Mouse (Mus musculus) kidney, postnatal 25 days (tissue): Measurements from ENCODE around the gene Mif.
"Not testable (repeated sequence)": the region's sequence is repeated elsewhere in the genome, so short reads cannot be mapped to it uniquely, and the experiment has no call there.

Experiments
- DNase-seq, 2 experiments: peaks; one replicate each; pipeline ENCODE4 v3.0.0; 2021; ENCODE audit warnings: mixed read lengths in 2 of 2

The Mif gene

DNA sequence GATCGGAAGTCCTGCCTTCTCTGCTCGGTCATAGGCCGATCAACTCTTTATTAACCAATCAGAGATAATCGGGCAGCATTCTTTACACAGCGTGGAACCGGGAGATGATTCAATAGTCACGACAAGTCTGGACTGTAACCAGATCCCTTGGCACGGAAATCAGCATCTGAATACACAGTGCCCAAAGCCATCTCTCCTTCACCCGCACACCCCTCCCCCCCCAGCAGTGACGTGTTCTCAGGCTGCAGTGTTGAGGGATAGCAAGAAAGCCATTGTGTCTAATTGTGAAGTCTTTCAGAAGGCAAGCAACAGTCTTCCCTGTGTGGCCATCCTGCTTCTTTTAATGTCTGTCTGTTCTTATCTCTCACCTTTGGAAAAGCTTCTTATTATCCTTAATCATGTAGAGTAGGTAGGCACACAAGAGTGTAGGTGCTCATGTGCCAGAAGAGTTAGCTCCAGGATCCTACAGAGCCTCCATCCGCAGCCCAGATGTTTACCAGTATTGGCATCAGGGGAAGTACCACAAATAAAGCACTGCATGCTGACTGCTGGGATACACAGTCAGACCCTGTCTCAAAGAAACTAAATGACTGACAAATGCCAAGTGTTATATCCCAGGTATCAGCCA lies 13.0 kb upstream of the Mif start:
- peak; percentile 69 to 78 for DNase-seq

DNA sequence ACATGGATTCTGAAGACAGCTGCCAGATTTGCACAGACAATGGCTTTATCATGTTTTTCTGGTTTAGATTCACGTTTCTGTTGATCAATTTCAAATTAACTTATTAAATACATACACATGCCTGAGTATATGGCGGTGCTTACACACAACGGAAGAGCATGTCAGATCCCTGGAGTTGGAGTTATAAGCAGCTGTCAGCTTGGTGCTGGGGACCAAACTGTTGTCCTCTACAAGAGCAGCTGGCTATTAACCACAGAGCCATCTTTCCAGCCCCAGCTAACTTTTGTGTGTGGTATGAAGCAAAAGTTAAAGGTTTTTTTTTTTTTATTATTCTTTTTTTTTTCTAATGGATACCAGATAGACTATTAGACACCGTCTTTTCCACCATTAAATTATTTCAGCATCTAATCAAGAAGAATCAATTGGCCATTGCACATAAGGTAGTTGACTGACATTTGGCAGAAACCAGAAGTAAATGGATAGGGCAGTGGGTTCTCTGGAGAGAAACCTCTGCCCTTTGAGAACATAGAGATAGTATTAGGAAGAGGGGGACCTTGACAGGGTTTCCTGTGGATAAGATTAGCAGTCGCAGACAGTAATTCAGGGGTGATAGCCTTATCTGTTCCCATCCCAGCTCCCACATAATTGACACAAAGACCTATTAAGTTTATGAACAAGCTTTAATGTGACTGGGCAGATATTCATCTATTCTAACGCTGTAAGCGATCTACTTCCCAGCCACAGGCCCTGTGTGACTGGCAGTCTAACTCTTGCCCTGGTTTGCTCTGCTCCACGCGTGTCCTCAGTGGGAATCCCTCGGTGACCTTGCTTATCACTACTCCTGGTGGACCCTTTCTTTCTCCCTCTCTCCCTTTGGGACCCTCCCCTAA lies 12.2 kb upstream of the Mif start:
- no peak for DNase-seq

DNA sequence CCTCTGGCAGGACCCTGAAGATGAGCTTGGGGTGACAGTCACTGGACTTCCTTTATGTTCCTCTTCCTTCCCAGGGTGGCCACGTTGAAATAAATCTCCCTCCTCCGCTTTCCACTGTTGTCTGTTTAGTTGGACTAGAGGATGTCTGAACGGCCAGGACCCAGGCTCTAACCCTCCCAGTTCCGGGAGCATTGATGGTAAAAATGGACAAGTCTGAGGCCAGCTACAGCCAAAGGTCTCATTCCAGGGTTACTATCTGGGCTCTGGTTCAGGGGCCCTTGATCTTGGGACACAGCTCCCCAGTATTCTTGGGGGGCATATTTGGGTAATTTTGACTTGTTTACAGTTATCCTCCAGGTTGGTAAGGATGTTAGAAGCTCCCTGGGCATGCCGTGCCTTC lies 1.5 kb upstream of the Mif start:
- no peak for DNase-seq

DNA sequence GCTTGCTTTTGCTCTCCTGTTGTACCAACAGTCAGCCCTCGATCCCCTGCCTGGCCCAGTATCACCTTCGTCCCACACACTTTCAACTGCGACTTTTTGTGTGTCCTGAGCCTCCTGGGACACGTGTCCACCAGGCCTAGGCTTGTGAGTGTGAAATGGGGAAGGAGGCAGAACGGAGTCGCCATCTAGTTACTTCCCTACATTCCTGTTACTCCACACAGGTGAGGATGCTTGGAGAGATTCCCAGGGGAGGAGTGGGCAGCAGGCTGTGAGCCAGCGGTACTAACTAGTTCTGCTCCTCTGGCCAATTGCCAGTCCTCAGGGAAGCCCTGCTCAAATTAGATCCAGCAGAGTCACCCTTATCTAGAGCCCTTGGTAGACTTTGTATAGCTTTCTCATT lies 706 bp upstream of the Mif start:
- DNase-seq: peak in 1 of 2 experiments; percentile 62

DNA sequence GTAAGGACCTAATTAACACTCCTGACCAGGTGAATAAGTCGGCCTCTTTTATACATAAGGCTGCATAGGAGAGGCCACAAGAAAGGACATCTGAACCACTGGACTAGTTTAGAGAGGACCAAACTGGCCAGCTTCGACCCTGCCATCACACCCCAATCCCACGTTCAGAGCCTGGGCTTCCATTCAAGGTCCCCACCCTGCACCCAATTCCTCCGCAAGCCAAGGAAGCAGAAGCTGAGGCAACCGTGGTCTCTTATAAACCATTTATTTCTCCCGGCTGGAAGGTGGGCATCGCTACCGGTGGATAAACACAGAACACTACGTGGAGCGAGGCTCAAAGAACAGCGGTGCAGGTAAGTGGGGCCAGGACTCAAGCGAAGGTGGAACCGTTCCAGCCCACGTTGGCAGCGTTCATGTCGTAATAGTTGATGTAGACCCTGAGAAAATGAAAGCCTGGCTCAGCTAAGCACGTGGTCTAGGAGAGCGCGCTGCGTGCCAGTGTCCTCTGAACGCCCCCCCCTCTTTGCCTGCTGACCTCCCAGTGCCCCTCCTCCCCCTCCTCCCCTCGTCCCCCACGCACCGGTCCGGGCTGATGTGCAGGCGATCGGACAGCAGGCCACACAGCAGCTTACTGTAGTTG lies 813 bp downstream of the Mif start:
- peak in 1 of 2 experiments; percentile 69 for DNase-seq

DNA sequence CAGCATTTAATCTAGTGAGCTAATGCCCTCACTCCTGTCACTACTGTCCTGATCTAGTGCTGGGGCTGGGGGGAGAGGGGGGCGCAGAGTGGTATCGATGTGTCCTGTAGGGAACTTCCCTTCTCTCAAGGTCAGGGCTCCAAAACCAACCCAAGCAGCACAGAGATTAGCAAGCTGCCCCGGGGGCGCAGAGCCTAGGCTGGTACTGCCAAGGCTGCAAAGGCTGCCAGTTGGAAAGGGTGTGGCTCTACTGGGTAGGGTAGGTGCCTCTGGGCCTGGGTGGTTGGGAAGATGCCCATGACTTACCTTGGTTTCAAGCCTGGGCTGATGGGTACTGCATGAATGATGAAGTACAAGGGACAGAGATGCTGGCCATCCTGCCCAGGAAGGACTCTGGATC lies 2.4 kb downstream of the Mif start:
- peak; percentile 48 to 75 for DNase-seq

DNA sequence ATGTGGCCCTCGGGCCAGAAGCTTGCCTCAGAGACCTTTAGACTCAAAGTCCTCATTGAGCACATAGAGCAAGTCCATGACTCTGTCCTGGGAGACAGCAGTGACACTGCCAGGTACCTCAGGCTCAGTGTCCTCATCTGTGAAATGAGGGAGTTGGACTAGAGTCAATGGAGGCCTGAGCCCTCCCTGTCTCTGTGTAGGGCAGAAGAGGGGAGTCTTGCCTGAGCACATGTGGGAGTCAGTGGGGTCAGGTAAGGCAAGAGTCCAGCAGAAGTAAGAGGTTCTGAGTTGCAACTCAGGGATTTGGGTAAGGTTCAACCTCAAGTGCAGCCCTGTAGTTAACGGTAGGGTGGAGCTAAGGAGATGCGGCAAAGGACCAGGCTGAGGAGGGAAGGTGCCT lies 3.1 kb downstream of the Mif start:
- peak in 1 of 2 experiments; percentile 13 for DNase-seq

DNA sequence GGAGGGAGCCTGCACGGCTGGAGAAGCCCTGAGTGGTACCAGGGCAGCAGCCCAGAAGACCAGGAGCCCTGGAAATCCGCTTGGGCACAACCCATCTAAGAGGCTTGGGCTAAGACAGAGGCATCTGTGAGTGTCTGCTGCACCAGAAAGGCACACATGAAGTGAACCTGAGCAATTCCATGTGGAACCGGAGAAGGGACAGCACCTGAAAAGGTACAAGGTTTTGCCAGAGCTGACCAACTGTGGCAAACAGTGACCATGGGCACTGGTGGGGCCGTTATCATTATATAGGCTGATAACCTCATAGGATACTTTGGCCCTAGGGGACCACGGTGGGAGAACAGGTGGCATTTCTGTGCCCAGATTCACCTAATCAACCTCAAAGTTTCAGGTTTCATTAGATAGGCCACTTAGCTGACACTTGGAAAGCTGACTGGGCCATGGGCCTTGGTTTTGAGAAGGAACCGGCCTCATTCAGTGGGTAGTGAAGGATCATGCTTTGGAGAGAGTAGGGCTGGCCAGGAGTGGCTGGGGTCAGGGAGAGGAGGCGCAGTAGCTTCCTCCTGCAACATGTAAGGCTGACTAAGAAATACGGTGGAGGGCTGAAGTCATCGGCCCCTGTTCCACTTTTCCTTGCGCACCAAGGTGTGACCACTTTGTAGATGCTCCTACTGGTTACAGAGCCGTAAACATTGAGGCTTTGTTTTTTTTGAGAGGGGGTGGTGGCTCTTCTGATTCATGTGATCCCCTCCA lies 3.7 kb downstream of the Mif start:
- no peak for DNase-seq

DNA sequence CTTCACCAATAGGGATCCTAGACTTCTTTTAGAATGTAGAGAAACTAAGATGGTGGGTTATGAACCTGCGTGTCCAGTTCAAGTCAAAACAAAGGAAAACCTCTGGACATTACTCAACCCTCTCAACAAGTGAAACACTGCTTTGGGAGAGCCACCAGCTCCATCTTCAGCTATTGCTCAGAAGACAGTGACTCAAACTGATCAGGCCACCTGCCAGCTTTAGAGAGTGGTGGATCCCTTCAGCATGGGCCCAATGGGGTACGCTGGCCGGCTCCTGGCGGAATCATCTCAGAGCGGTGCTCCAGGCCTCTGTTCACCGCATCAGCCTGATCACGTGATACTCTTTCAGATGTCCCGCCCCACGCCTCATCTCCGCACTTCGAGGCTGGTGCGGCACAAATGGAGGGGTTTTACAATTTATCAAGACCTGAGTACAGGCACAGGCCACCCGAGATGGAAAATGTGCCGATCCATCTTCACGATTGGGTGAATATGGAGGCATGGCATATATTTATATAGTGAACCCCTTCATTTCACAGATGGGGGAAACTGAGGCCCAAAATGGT lies 4.5 kb downstream of the Mif start:
- DNase-seq: no peak

DNA sequence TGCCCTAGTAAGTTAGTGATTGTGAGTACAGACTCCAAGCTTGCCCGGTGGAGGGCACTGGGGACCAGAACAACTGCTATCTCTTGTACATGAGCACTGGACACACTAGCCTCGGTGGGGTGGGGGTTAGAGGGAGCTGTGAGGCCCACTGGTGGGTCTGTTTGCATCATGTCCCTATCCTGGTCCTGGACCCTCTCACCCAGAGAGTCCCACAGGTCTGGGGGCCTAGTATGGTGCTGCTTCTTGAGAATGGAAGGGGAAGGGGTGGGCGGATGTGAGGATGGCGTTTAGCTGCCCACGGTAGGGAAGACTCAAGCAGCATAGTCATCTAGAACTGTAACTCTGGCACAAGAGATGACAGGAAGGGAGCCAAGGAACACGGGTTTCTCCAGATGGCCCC lies 5.2 kb downstream of the Mif start:
- no peak for DNase-seq

DNA sequence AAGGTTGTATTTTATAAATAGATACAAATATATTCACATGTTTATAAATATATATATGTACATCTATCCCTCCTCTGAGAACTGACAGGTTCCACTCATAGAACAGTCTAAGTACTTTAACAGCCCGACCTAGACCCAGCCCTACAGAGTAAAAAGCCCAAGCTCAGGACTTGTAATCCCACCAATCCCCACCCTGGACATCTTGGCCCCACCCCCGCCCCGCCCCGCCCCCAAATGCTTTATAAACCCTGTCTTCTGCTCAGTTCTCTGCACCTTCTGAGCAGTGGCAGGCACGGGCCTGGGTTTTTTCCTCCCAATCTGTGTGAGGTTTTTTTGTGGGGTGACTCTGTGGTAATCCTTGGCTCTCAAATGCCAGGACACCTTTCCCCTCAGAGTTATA lies 5.9 kb downstream of the Mif start:
- DNase-seq: no peak

DNA sequence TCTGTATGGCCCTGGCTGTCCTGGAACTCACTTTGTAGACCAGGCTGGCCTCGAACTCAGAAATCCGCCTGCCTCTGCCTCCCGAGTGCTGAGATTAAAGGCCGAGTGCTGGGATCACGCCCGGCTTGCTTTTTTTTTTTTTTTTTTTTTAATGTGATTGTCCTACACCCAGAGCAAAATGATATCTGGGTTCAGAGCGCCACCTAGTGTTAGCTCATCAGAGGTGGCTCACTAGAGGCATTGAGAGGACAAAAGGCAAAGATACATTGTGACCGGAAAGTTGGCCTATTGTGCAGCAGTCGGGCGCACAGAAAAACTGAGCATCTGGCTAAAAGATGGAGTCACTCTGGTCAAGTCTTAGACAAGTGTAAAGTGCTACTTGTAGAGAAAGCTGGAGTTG lies 6.6 kb downstream of the Mif start:
- DNase-seq: peak; percentile 88 to 94

DNA sequence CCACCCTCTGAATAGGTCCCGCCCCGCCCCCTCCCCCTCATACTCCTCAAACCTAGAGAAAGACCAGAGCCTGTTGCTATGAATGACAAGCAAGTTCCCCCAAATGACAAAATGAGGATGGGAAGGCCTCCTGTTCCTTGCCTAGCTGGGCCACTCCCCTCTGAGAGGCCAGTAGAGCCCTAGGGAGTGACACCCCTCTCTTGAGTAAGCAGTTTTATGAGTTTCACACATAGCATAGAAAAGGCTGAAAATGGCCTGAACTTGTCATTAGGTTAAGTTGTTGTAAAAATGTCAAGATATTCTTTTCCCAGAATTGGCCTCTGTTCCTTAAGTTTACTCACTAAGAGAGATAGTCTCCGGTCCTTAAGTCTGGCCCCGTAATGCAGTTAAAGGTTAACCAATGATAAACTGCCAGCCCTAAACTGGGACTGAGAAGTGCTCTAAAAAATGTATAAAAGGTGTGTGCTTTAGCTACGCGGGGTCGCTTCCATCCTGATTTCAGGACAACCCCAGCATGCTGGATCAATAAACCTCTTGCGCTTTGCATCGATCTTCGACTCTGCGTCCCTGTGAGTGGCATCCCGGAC lies 7.4 kb downstream of the Mif start:
- no peak for DNase-seq

DNA sequence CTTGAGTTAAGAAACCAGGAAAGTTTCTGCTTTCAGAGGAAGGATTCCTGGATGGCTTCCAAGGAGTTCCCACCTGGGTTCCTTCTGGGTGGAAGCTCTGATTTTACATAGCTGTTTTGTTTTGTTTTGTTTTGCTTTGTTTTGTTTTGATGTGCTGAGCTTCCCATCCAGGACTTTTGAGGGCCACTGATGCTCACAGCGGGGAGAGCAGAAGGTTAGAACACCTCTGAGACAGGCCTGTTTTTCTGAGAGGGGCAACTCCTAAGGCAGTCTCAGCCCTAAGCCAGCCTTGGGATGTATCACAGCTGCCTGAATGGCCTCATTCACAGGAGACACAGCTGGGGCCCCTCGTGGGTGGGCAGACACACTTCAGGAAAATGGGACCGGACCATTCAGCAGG lies 8.4 kb downstream of the Mif start:
- DNase-seq: no peak

DNA sequence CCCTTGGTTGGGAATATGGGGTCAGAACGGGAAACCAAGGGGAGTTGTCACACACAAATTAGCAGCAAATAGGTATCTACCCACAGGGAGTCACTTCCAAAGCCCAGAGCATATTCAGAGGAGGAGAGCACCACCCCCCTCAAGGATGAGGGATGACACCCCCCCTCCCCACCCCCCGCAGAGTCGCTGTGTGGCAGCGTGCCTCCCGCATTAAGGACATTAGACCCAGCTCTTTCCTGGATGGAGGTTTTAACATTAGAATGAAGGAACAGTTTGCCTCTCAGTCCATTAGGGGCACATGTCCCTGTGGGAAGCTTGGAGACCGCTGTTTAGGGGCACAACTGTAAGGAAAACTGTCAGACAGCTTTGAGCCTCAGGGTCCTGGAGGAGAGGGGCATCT lies 9.0 kb downstream of the Mif start:
- DNase-seq: no peak

DNA sequence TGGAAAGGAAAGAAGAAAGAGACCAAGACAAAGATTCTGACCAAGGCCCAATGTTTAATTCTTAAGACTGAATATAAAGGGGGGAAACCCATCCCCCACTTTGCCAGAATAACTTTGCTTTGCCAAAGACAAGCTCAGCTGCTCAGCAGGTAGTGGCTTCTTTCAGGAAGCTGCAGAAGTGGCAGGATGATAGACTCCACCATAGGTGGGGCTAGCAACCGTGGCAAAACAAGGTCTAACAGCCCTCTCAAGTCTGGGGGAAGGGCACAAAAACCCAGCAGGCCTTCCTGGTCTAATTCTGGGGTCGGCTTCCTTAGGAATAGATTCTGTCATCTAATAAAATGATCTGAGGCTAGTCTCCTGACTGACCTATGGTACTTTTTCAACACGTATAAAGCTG lies 11.7 kb downstream of the Mif start:
- no peak for DNase-seq

DNA sequence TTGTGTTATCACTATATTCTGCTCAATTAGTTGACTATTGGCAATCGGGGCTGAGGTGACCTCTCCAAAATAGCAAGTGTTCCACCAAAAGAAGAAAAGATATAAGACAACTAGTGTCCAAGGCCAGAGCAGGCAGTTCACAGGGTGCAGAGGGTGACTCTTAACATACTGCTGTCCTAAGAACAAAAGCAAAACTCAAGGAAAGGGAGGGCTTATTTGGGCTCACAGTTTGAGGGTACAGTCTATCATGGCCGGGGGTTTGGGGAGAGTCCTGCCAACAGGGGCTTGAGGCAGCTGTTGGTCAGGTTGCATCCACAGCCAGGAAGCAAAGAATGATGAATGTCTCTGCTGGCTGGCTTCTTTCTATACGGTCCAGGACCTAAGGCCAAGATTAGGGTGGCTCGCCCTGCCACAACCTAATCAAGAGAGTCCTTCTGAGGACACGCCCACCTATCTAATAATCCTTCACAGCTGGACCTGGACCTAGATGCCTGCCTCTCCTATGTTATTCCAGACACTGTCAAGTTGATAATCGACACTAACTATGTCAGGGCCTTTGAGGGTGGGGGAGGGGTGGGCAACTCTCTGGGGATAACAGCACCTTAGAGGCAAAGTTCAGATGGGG lies 14.6 kb downstream of the Mif start:
- no peak for DNase-seq

DNA sequence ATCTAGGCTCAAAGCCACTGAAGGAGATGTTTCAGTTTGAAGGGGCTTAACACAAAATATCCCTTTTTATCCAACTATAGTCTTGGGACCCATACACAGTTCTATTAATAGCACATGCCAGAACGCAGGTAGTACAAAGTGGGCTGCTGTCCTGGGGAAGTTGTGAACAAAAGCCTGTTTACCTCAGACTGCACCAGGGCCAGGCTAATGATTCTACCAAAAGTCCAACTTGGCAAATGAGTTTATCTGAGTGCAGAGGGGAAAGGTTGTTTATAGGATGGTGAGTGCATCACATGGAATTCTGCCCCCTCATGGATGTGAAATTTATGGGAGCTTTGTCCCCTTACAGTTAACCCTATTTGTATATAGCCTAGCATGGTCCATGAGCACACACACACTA lies 15.2 kb downstream of the Mif start:
- peak in 1 of 2 experiments; percentile 15 for DNase-seq

DNA sequence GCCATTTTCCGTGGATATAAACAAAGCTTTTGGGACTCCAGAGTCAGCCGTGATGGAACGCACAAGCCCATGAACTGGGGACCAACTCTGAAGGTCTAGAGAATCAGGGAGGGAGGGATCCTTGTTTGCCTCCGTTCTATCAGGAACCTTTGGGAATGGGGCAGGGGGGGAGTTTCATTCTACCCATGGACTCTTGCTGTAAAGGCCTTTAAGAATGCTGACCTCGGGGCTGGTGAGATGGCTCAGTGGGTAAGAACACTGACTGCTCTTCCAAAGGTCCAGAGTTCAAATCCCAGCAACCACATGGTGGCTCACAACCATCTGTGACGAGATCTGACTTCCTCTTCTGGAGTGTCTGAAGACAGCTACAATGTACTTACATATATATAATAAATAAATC lies 16.1 kb downstream of the Mif start:
- not testable (repeated sequence) for DNase-seq

DNA sequence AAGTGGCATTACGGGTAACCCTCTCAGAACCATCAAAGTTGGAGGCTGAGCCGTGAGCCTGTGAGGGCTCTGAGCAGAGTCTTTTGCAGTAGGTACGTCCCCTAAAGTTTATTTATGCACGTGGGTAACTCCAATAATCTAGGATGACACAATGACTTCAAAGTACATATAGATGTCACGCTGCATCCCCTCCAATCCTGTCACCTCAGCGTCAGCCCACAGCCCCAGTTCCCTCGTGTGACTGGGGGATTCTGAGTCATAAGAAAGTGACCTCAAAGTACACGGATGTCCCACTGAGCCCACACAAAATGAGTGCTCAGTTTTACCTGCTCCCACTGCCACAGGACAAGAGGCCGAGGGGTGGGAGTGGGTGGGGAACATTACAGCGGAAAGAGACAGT lies 20.9 kb downstream of the Mif start:
- DNase-seq: no peak

DNA sequence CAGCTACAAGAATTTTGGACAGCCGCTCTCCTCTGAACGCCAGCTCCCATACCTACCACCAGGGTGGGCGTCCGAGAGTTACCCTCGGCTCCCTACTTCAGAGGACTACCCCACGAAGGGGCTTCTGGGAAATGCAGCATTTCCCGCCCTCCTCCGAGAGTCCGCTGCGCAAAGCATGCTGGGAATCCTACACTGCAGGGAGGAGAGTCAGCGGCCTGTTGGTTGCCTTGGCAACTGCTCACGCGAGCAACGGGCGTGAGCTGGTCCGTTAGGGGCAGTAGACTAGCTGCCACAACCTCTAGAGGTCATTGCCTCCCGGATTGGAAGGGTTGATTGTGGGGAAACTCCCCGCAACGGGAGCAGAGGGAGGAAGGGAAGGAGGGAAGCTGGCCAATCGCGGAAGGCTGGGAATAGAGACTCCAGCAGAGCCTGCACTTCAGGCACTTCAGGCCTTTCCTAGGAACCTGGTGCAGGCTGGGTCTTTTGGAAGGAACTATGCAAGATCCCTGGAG lies 22.7 kb downstream of the Mif start, which contains the start of gene Gstt2:
TSS of gene Gstt2 (minus strand) at position 177 of the 512 bp plus-strand sequence.
- peak; percentile 98 to 99 for DNase-seq
